Mouse (Mus musculus) left cerebral cortex, postnatal 10 days (tissue): ENCODE results near the gene Pcsk1n. TPM values are rescaled to one million over a fixed set of nuclear protein-coding genes. Genes with fewer than 3 reads are reported as not detected.

Source experiments
- DNase-seq, 2 experiments: peaks; one replicate each; pipeline ENCODE4 v3.0.0; 2021 to 2022; ENCODE audit warnings: low spot score in 2 of 2, mixed read lengths in 1 of 2; ENCODE audit errors: extremely low spot score in 1 of 2
- intact Hi-C: fragments of 180-260 bp; cut with DNase I; formaldehyde crosslinking; loops from one replicate; pipeline ENCODE4 v1.15.1; 2025
- total RNA-seq, 2 experiments: library from RNA; stranded (reverse); gene quantifications; 2 replicates each; pipeline ENCODE4 v1.2.3; 2021

The Pcsk1n gene
- total RNA-seq, 2 experiments from 2014 or later, result 287 to 317 TPM

GRCm38 (mm10) chrX:7936874-7937273, 17.3 kb downstream of the Pcsk1n start:
- no peak for DNase-seq
- intact Hi-C loops, result no loop called here

GRCm38 (mm10) chrX:7937667-7938066, 18.0 kb downstream of the Pcsk1n start:
- intact Hi-C loops, result no loop called here

GRCm38 (mm10) chrX:7945618-7946017, 26.0 kb downstream of the Pcsk1n start:
- intact Hi-C loops, result no loop called here
- no peak for DNase-seq

More at GRCm38 (mm10) chrX:7937667-7938066, 18.0 kb downstream of the Pcsk1n start:
- DNase-seq, result no peak

GRCm38 (mm10) chrX:7947108-7947899, 27.7 kb downstream of the Pcsk1n start, which contains the start of gene Hdac6:
TSS of gene Hdac6 (minus strand) at chrX:7947889.
- intact Hi-C loops, result no loop called here
- DNase-seq, result peak in 1 of 2 experiments; percentile 43

GRCm38 (mm10) chrX:7947900-7948492, 28.4 kb downstream of the Pcsk1n start:
- peak; percentile 91 to 96 for DNase-seq
- intact Hi-C loops, result no loop called here

GRCm38 (mm10) chrX:7950091-7950490, 30.5 kb downstream of the Pcsk1n start:
- no peak for DNase-seq
- intact Hi-C loops, result no loop called here

- DNase-seq, result no peak
- intact Hi-C loops, result no loop called here
These were observed 39.2 kb downstream of the Pcsk1n start for GRCm38 (mm10) chrX:7958868-7959267.

- intact Hi-C loops, result no loop called here
- DNase-seq, result no peak
These were observed 44.4 kb downstream of the Pcsk1n start for GRCm38 (mm10) chrX:7963829-7964626.

- intact Hi-C loops, result no loop called here
- DNase-seq, result no peak
These were observed 46.5 kb downstream of the Pcsk1n start for GRCm38 (mm10) chrX:7966161-7966560.

- intact Hi-C loops, result no loop called here
- DNase-seq, result no peak
These were observed 48.1 kb downstream of the Pcsk1n start for GRCm38 (mm10) chrX:7967596-7968201.

- no peak for DNase-seq
- intact Hi-C loops, result no loop called here
These were observed 48.6 kb downstream of the Pcsk1n start for GRCm38 (mm10) chrX:7968226-7968625.

GRCm38 (mm10) chrX:7968899-7969298, 49.3 kb downstream of the Pcsk1n start:
- intact Hi-C loops, result no loop called here
- DNase-seq, result no peak

GRCm38 (mm10) chrX:7971292-7971691, 51.7 kb downstream of the Pcsk1n start:
- intact Hi-C loops, result no loop called here
- no peak for DNase-seq

Other genes with a start within 250 kb of the Pcsk1n start
- gene Plp2, start 248.4 kb upstream of the Pcsk1n start, total RNA-seq, result 10 to 100 TPM; 15.6 to 18.1 TPM
- under 1 TPM; 0.12 to 0.34 TPM for gene Magix, start 238.6 kb upstream of the Pcsk1n start, total RNA-seq
- 10 to 100 TPM; 37.1 to 39.3 TPM for gene Gpkow, start 222.7 kb upstream of the Pcsk1n start, total RNA-seq
- 10 to 100 TPM; 38.5 to 43.3 TPM for gene Wdr45, start 205.5 kb upstream of the Pcsk1n start, total RNA-seq
- under 1 TPM in 1 of 2 experiments, not detected in 1; 0.69 TPM for gene Gm45208, start 197.6 kb upstream of the Pcsk1n start, total RNA-seq
- 100 to 1,000 TPM in 1 of 2 experiments, 10 to 100 TPM in 1; 97.3 to 105 TPM for gene Praf2, start 191.4 kb upstream of the Pcsk1n start, total RNA-seq
- 10 to 100 TPM; 28.9 to 29.7 TPM for gene Ccdc120, start 168.9 kb upstream of the Pcsk1n start, total RNA-seq
- gene Tfe3, start 157.3 kb upstream of the Pcsk1n start, total RNA-seq, result 10 to 100 TPM; 30.0 to 35.6 TPM
- gene Gripap1, start 130.1 kb upstream of the Pcsk1n start, total RNA-seq, result 10 to 100 TPM; 79.5 to 84.6 TPM
- gene Kcnd1, start 97.5 kb upstream of the Pcsk1n start, total RNA-seq, result 10 to 100 TPM; 10.9 to 11.3 TPM
- gene Otud5, start 78.5 kb upstream of the Pcsk1n start, total RNA-seq, result 10 to 100 TPM; 64.5 to 65.6 TPM
- 10 to 100 TPM; 43.7 to 44.9 TPM for gene Pim2, start 41.6 kb upstream of the Pcsk1n start, total RNA-seq
- 10 to 100 TPM; 43.4 to 47.5 TPM for gene Slc35a2, start 35.8 kb upstream of the Pcsk1n start, total RNA-seq
- 10 to 100 TPM; 77.7 to 81.3 TPM for gene Pqbp1, start 20.6 kb upstream of the Pcsk1n start, total RNA-seq
- 10 to 100 TPM; 25.5 to 34.1 TPM for gene Timm17b, start 20.5 kb upstream of the Pcsk1n start, total RNA-seq
- gene Gm10491, start 12.0 kb upstream of the Pcsk1n start, total RNA-seq, result not detected
- gene Gm10490, start 10.3 kb upstream of the Pcsk1n start, total RNA-seq, result not detected
- gene Eras, start 8.8 kb downstream of the Pcsk1n start, total RNA-seq, result not detected
- 10 to 100 TPM; 59.7 to 65.0 TPM for gene Hdac6, start 28.1 kb downstream of the Pcsk1n start, total RNA-seq
- not detected for gene Gata1, start 58.2 kb downstream of the Pcsk1n start, total RNA-seq
- gene Glod5, start 98.7 kb downstream of the Pcsk1n start, total RNA-seq, result under 1 TPM; 0.57 to 0.73 TPM
- 10 to 100 TPM; 34.3 to 36.7 TPM for gene Suv39h1, start 154.9 kb downstream of the Pcsk1n start, total RNA-seq
- gene Was, start 170.7 kb downstream of the Pcsk1n start, total RNA-seq, result 1 to 10 TPM; 1.4 to 1.5 TPM
- 100 to 1,000 TPM; 231 to 242 TPM for gene Wdr13, start 213.1 kb downstream of the Pcsk1n start, total RNA-seq
- 100 to 1,000 TPM; 268 to 306 TPM for gene Rbm3, start 226.1 kb downstream of the Pcsk1n start, total RNA-seq